Mouse (Mus musculus) embryo, embryonic 10.5 days (tissue): Measurements from ENCODE around the gene Angptl4.

ENCODE experiments used
- DNase-seq: peaks from one replicate; pipeline ENCODE4 v3.0.0-alpha.2; 2015; ENCODE audit warnings: low spot score

Gene Angptl4

GRCm38 (mm10) chr17:33804205-33804604 lies 22.6 kb upstream of the Angptl4 start:
- no peak for DNase-seq

- peak; percentile 70 for DNase-seq
Measured at GRCm38 (mm10) chr17:33802221-33802620, 20.6 kb upstream of the Angptl4 start.

- no peak for DNase-seq
Measured at GRCm38 (mm10) chr17:33799277-33799676, 17.6 kb upstream of the Angptl4 start.

DNA sequence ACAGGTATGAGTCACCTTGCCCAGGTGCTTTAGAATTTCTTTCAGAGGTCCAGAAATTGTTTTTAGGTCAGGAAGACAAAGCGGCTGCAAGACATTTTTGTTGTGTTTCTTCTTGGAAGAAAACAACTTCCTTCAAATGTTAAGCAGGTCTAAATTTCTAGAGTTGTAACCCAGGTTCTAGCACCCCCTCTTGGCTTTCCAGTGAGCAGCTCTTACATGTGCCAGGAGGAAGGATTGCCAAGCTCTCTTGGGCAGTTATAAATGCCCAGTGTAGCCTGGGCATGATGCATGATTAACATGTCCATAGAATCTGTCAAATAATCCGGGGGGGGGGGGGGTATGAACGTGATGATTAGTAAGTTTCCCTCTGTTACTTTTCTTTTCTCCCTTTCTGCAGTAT lies 16.7 kb upstream of the Angptl4 start:
- DNase-seq, result no peak

DNA sequence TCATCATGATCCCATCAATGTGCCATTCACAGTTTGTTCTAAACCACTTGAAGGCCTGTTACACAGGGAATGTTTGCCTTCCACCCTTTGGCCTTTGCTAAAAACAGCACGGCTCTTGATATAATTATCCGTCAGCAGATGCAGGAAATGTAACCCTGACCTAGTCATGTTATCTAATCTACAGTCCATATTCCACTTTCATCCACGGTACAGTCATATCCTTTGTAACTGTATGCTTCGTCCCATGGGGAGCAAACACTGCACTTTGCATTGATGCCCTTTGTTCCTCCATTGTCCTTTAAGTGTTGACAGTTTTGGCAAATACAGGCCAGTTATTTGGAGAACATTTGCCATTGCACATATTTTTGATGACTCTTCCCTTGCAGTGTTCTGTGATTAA lies 7.1 kb upstream of the Angptl4 start:
- DNase-seq, result no peak

DNA sequence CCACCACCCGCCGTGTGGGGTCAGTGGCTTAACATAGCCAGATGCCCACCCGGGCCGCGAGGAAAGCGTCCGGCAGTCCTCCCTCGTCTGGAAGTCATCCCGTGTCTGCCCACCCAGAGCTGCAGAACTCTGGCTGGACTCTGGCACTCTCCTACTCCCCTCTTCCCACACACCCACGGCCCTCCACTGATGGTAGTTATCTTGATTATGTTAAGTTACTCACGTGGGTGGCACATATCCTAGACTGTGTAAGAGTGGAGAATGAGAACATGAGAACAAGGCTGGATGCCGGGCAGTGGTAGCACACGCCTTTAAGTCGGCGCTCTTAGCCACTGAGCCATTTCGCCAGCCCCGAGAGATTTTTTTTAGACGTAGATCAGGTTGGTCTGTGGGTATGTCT lies 4.7 kb upstream of the Angptl4 start:
- no peak for DNase-seq

DNA sequence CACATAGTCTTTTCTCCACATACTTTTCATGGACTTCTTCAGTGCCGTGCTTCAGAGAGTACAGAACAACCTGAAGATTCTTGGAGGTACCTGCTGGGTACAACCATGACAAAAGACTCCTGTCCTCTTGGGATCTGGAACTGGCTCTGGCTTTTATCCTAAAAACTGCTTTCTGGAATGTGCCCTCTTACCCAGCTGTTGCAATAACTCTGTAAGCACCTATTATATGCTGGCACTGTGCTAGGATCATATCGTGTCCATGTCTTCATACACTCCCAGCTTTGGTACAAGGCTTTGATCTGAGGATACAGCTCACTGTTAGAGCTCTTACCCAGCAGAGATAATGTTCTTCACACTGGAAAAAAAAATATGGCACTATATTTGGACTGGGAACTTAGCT lies 3.3 kb upstream of the Angptl4 start:
- no peak for DNase-seq

- DNase-seq, result no peak
Measured at GRCm38 (mm10) chr17:33783408-33783807, 1.8 kb upstream of the Angptl4 start.

DNA sequence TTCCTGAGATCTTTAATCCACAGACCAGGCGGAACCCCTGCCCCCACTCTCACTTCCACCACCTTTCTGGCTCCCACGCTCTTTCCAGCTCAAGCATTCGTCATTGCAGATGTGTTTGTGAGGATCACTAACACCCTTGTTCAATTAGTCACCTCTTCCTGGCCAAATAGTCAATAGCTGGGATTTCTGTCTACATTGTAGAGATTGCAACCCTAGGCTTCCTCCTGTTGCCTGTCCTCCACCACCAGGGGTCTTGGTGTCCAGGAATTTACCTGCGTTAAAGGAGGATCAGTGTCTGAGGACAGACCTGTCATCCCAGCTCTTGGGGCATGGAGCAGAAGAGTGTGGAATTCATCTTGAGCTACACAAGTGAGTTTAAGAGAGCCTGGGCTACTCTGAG lies 437 bp upstream of the Angptl4 start:
- DNase-seq, result no peak

DNA sequence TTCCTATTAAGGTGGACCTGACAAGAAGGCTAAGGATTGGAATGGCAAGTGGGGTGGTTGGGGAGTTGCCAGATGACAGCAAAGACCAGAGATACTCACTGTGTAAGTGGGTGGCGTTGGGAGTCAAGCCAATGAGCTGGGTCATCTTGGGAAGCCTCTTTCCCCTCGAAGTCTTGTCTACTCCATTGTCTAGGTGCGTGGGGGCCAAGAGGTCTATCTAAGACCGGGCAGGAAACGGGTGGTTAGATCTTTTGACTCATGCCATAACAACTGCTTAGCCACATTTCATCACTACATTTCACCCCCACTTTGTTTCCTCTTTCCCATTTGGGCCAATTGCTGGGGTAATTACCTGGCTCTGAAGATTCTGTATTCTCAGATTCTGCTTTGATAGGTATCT lies 1.2 kb downstream of the Angptl4 start:
- peak; percentile 6 for DNase-seq

DNA sequence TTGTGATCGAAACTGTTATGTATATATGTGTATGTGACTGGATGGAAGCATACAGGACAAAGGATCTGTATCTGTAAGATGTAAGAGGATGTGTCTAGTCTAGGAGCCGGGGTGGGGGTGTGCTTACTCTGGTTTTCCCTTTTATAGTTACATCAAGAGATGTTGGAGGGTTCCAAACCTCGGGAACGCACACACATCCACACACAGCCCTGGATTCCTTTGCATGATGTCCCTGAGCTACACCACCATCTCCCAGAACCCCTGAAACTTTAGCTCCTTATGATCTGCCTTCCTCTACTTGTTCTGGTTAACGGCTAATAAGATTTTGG lies 1.7 kb downstream of the Angptl4 start:
- DNase-seq, result peak; percentile 22

DNA sequence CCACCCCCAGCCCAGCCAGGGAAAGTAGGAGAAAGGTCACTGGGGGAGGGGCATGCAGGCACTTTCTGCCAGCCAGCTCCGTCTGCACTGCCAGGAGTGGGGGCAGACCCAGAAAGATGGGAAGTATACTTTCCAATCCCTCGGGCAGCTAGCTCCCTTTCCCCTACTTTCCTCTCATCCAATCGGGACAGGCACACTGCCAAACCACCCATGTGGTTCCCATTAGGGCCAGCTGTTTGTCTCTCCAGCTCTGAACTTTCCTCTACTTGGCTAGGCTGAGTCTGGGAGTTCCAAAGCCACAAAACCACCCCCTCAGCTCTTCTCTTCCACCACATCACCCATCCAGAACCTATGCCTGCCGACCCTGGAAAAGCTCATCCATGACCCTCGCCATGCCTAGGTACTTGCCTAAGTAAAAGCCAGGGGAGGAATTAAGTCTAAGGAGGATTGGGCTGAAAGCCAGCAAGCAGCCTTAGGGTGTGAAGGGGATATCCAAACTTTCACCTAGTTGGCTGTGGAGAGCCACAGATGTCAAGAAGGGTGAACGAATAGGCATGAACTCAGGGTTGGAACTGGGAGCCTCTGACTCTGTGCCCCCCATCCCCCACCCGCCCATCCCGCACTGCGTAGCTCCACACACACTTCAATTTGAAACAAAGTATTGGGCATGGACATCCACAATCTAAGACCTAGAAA lies 2.2 kb downstream of the Angptl4 start:
- peak; percentile 84 for DNase-seq

DNA sequence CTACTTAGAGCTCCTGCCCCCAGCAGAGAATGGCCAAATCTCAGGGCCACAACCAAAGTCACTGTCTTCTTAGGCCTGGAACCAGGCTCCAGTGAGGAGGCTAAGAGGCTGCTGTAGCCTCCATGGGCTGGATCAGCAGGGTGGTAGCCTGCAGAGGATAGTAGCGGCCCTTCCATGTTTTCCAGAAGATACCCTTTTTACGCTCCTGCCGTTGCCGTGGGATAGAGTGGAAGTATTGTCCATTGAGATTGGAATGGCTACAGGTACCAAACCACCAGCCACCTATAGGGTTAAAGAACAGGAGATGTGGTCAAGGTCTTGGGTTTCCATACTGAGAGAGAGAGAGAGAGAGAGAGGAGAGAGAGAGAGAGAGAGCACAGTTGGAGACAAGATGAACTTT lies 6.3 kb downstream of the Angptl4 start:
- DNase-seq, result no peak

DNA sequence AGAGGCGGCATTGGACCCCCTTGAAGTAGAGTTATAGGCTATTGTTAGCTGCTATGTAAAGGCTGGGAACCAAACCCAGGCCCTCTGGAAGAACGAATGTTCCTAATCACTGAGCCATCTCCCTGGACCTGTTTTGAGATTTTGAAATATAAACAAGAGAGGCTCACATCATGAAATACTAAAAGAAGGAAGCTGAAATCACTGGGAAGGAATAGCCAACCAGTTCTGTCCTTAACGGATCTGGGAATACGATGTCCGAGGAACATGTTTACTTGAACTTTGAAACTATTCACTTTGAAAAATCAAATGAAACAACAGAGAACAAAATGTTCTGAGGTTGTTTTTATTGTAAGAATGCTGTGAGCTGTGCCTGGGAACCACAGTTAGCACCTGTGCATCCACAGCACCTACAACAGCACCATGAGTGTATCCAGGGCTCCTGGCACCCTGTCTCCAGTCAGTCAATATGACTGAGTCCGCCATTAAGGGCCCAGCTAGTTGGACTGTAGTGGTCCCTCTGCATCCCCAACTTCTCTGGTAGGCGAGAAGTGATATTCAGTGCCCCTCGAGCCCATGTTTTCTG lies 7.0 kb downstream of the Angptl4 start:
- DNase-seq, result no peak

DNA sequence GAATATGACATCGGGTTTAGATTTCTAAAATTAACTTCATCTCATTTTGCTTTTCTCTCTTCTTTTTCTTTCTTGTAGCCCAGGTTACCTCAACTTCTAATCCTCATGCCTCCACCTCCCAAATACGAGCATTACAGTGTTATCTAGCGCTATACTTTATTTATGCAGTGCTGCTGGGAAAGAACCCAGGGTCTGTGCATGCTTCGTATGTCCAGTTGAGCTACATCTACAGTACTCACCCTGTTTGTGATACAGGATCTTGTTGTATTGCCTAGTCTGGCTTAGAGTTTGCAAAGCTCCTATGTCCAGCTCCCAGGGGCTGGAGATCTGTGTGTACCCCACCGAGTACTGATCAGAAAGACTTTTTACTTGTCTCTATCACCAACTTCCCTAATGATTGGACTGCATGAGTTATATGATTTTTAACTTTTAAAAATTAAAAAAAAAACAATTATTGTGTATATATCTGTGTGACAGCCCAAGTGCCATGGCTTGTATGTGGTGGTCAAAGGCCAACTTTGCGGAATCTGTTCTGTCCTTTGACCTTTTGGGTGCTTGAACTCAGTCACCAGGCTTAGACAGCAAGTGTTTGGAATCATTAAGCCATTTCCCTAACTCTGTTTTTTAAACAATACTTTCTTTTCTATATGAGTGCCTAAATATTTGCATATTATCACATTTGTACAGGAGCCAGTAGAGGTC lies 7.6 kb downstream of the Angptl4 start:
- DNase-seq, result no peak

DNA sequence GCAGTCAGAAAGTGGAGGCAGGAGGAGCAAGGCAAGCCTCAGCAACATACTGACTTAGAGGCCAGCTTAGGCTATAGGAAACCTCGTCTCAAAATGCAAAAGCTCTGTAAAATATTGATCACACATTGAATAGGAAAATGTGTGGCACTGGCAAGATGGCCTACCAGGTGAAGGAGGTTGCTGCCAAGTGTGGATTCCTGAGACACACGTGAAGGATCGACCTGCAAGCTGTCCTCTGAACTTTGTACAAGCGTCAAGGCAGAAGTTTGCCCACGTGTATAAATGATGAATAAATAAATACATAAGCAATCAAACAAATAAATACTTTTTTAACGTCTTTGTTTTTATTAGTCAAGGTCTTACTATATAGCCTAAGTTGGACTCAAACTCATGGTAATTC lies 8.2 kb downstream of the Angptl4 start:
- no peak for DNase-seq

DNA sequence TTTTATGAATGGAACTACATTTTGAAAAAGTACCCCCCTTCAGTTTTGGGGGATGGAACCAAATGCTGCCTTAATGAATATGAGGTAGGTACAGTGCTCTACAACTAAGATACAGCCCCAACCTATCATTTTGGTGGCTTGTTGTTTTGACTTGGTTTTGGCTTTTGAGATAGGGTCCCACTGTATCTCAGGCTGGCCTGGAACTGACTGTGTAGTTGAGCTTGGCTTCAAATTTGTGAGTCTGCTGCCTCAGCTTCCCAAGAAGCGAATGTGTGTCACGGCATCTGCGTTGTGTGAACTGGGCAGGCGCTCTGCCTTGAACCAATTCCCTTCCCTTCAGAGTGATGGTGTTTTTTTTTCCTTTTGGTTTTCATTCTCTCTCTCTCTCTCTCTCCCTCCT lies 10.0 kb downstream of the Angptl4 start:
- no peak for DNase-seq

- DNase-seq, result no peak
Measured at GRCm38 (mm10) chr17:33766389-33766788, 15.2 kb downstream of the Angptl4 start.

GRCm38 (mm10) chr17:33760255-33761165 lies 21.1 kb downstream of the Angptl4 start, which contains the start of gene Rab11b:
Gene Rab11b, minus strand, starts transcription at chr17:33760530.
- DNase-seq, result peak; percentile 100

- DNase-seq, result peak; percentile 92
Measured at GRCm38 (mm10) chr17:33759767-33760254, 21.8 kb downstream of the Angptl4 start.

DNA sequence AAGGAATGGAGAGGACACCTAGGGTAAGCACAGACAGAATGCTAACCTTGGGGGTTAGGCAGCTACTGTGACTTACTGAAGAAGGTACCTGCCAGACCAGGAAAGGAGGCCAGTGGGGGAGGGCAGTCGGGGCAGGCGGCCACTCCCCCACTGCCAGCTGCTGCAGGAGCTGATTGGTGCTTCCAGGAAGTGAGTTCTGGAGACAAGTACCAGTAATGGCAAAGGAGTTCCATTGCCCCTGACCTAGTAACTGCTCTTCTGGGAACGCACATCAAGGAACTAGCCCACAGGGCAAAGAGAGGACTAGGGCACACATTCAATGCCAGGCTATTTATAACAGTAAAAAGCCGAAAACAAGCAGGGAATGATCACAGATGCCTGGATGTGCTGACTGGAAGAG lies 24.4 kb downstream of the Angptl4 start:
- DNase-seq, result no peak

- no peak for DNase-seq
Measured at GRCm38 (mm10) chr17:33756108-33756790, 25.4 kb downstream of the Angptl4 start.
